Mouse (Mus musculus) gonadal fat pad, adult 2 months (tissue): ENCODE measurements around the gene Gm45785. TPM values are rescaled to one million over a fixed set of nuclear protein-coding genes. Genes with fewer than 3 reads are reported as not detected.
"Not testable (repeated sequence)": the region's sequence is repeated elsewhere in the genome, so short reads cannot be mapped to it uniquely, and the experiment has no call there.

Experiments
- DNase-seq: peaks from one replicate; pipeline ENCODE4 v3.0.0-alpha.2; 2012; ENCODE audit warnings: low read depth
- polyA plus RNA-seq: library from polyadenylated mRNA; depleted of rRNA; stranded (reverse); fragments of >200 nt; gene quantifications from 2 replicates; pipeline ENCODE4 v1.2.3, GENCODE M21; 2012; rRNA removed

Gene Gm45785
- polyA plus RNA-seq: not detected in 2 replicates

DNA sequence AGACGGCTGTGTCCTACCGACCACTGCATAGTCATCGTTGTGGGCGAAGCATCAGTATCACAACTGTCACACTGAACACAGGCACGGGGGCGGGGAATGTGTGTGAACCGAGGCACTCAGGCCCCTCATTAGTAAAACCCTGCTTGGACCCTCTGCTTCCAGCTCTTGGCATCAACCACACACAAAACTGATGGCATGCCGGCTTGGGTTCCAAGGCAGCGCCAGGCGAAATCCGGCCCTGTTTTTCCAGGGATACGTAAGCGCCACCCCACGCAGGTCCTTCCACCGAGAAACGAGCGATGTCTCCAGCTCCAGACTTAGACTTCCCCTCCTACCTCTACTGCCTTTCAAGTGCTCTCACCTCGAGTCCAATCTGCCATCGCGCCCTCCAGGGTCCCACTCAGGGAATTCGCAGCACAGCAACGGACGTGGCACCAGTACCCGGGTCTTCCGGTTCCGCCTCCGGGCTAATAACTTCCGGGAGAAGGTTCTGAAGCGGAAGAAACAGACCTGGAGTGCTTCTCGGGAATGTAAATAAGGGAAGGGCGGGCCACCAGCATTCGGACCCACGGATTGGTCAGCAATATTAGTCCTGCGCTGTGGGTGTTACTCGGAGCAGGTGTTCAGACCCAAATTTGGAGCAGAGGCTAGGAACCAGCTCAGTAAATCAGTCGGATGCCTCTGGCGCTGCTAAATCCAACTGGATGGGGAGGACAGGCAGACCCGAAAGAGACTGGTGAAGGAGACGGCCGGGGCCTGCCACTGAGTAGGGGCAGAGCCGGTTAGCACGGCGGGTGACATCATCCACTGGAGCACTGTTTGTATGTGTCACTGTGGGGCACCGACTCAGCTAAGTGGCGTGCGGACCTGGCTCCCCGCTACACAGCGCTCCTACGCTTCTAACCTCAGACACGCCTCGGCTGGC is at the start of gene Gm45785:
Gm45785 (minus strand) TSS at position 472 of the 925 bp plus-strand sequence.
- DNase-seq: peak; percentile 83

DNA sequence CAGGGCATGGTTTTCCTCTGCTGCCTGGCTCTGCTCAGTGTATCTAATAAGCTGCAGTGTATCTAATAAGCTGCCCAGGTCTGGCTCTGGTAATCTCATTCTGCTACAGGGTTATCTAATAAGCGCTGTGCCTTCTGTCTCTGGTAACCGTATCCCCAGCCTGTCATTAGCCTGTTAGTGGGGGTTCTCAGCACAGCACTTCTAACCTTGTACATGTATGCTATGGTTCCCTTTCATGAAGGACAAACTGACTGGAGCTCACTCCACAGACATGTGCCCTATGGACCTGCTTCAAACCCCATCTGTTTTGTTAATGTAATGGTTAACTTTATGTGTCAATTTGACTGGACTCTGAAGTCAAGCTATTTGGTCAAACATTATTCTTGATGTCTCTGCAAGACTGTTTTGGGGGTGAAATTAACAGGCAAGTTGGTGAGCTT is 49.5 kb upstream of the Gm45785 start:
- DNase-seq: no peak

DNA sequence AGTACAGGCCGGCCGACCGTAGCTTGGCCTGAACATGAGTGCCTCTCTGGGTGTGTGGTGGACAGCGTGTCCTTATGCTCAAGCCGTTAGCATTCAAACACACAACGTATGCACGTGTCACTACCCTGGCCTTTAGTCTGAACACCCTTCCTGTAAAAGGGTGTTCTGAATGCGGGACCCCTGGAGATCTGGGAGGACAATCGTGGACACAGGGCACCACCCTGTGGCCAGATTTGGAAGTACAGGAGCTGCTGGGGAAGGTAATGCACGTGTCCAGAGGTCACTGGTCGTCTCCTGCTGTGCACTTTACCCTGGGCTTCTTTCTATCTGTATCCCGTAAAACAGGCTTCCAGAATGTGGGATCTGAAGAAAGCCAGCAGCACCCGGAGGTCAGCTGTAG is 47.1 kb upstream of the Gm45785 start:
- no peak for DNase-seq

DNA sequence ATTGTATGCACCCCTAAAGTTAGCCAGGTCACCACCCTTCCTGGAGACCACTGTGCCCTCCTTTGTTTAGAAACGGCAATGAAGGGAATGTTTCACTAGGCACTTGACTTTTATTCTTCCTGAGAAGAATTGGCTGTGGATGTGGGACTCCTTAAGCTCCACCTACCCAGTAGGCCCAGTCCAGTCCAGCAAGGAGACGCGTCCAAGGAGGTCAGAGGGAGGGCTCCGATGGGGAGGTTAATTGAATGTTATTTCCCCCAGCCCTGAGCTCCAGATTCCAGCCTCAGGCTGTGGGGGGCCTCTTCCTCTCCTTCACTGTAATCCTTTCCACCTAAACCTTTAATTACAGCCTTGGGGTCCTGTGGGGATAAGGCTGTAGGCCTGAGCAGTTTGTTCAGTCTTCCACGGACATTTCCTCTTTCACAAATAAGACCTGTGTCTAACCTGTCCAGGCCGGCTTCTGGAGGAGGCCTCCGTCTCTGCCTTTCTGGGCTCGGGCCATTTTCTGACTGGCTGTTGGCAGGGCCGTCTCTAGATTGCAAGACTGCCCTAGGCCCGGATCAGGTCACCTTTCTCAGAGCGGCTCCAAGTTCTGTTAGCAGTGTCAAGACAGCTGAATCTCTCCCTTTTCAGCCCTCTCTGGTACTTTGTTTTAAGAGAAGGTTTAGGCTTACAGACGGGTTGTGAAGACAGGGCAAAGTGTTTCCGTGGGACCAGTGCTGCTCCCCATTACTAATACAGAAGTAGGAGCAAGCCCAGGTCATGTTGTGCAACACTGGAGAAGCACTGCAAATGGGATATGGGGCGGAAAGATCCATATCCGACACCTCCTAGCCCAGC is 46.1 kb upstream of the Gm45785 start:
- DNase-seq: no peak

DNA sequence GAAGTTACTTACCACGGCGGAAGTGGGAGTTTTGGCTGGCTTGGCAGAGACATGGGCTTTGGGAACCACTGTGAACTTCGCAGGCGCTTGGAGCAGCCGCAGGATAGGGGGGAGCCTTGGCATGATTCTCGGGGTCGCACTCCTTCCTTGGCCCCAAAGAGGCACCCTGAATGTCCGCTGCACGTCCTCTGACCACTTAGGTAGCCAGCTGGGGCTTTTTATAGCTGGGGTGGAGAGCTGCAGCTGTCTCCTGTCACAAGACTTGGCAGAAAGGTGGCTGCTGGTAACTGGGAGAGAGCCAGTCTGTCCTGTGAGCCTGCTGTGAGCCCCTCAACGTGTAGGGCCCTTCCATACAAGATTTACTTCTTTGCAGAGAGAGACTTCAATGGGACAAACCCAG is 44.1 kb upstream of the Gm45785 start, which contains the start of gene Cox8b:
Cox8b (minus strand) TSS at position 227 of the 400 bp plus-strand sequence.
- no peak for DNase-seq

DNA sequence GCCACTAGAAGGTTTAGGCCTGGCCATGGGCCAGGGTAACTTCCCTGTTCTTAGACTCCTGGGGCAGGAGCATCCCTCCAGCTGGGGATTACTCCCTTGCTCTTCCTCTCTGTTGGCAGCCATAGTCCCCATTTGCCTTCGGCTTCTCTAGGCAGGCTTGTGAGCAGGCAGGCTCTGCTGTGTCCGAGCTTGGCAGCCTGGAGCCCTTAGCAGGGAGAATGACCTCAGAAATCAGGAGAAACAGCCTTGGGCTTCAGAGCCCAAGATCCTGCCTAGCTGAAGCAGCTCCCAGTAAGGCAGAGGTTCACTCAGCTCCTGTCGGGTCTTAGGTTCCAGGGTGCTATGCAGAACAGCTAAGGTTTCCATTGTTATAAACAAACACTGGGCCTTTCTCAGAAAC is 43.0 kb upstream of the Gm45785 start:
- no peak for DNase-seq

DNA sequence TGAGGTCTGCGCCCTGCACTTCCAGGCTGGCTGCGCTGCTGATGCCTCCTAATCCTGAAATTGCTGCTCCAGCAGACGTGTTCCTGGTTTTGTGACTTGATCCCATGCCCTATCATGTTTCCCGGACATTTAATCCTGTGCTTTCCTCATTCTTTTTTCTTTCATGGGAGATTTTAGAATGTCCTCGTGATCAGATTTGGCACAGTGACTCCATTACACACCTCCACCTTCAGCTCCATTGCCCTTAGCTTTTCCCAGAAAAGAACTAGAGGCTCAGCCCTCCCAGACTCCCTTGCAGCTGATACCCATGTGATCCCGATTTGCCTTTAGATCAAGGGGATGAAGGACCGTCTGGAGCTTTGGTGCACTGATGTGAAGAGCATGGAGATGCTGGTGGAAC is 41.7 kb upstream of the Gm45785 start:
- DNase-seq: no peak

DNA sequence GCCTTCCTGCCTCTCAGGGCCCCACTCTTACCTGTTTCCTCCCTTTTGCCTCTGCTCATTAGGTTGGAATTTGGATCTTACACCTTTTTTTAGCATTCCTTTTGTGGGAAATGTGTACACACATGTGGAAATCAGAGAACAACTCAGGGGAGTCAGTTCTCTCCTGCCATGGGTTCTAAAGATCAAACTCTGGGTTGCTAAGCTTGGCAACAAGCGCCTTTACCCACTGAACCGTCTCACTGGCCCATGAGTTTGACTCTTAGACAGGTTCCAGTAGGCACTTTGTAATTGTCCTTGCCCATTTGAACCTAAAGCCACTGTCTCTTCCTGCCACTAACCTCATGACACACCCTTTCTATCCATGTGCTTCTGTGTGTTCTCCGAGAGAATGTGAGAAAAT is 38.5 kb upstream of the Gm45785 start:
- no peak for DNase-seq

DNA sequence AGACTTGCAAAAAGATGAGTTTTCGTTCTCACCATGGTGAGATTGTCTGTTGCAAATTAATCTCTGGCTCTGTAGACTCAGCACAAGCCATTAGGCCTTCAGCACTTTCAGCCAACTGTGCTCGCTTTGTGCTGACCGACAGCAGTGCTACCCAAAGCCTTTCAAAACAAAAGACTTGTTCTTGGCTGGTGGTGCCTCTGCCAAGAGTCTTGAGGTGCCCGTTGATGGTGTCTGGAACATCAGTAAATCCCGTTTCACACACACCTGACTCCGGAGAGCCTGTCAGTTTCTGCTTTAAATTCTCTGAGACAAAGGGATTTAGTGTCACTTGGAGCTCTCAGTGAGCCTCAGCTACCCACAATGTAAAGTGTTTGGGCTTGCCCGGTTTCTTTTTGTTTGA is 37.9 kb upstream of the Gm45785 start:
- no peak for DNase-seq

DNA sequence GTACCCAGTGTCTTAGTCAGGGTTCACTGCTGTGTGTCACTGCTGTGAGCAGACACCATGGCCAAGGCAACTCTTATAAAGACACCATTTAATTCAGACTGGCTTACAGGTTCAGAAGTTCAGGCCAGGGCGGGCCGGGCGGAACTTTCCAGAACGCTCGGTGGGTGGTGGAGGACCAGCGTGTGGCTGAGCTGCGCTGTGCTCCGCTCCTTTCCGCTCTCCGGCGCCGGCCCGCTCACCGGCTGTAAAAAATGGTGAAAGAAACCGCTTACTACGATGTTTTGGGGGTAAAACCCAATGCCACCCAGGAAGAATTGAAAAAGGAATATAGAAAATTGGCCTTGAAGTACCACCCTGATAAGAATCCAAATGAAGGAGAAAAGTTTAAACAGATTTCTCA is 34.5 kb upstream of the Gm45785 start:
- not testable (repeated sequence) for DNase-seq

DNA sequence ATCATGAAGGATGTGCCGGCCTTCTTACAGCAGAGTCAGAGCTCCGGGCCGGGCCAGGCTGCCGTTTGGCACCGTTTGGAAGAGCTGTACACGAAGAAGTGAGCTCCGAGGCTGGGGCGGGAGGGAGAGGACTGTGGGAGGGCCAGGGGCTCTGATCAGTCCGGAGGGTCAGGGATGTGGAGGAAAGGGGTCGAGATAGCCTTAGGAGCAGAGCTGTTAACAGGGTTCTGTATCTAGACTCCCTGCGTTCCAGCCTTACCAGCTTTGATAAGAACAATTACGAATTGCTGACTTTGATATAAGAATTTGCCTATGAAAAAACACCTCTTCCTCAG is 26.3 kb upstream of the Gm45785 start:
- no peak for DNase-seq

DNA sequence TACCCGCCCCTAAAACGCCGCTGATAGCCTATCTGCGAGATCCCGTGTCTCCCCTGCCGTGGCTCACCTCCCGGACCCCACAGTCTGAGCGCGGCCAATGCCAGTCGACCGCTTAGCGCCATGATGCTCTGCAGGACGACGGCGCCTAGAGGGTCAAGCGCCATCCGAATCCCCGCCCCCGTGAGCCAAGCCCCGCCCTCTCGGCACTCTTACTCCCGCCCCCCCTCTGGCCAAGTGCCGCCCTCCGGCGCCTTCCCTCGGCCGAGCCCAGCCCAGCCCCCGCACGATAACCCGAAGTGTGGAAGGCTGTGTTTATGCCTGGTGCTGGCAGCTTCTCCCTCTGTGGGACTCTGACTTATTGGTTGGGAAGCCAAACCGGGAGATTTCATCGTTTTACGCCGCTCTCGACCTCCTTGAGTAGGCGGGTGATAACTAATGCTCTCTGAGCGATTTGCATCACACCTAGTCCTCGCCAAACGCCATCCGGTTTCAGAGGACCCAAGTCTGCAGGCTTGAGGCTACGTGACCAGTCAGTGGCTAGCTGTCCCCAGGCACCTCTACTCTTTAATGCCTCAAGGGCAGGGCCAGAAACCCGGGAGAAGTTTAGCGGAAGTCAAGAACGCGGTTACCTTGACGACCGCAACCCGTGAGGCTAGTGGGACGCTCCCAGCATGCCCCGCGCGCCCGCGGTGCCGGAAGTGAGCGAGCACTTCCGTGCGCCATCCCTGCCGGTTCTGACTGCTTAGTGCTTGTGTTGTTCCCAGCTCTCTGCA is 25.8 kb upstream of the Gm45785 start, which contains the start of the genes Psmd13 and Sirt3:
Psmd13 (plus strand) TSS at position 273 of the 773 bp plus-strand sequence.
Sirt3 (minus strand) TSS at position 614 of the 773 bp plus-strand sequence.
- peak; percentile 51 for DNase-seq

DNA sequence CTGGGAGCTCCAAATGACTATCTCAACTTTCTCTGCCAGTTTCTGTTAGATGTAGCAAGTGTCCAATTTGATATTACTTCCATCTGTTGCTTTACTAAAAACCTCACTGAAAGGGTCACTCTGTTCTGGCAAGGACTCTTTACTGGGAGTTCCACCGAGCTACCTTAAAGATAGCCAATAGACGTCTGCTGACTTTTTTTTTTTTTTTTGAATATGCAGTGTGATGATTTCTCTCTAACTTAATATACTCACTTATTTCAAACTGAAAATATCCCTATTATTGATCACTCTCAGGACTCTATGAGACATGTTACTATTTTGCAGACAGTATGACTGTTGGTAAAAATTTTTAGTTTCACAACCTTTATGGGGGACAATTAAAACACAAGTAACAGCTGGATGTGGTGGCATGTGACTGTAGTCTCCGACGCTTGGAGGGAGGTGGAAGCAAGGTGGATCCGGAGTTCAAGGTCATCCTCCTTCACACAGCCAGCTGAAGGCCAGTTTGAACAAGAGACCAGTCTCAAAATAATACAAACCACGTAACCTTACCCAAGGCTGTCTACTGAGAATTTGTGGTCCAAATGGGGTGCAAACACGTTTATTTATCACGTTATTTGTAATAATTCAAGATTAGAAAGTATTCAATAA is 24.9 kb upstream of the Gm45785 start:
- DNase-seq: no peak

DNA sequence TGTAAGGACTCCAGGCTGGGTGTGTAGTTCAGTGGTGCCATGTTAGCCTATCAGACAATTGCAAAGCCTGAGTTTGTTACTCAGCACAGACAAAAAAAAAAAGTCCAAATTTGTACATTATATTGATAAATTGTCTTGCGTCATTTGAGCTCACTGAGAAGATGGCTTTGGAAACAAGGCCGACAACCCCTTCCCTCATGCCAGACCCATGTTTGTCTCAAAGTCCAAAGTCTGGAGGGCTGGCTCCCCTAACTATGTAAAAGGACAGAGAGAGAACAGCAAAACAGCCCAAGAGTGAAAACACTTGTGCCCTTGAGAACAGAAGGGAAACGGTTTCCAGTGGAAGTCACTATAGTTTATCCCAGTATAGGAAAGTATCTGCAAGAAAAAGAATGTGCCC is 24.3 kb upstream of the Gm45785 start:
- no peak for DNase-seq

DNA sequence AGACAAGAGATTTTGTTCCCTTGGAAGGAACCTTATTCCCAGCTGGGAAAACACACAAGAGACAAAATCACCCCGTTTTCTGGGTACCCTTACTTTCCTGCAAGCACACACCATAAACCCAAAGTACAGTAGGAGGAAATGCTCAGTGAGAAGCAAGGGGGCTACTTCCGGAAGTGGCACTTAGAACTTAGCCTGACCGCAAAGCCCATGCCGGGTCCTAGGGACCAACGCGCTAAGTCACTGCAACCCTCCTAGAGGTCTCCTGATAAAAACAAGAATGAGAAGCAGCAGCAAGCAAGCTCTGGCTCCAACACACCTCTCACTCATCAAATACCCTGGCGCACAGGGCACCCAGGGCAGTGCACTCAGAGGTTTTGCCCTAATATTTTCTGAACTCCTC is 23.2 kb upstream of the Gm45785 start:
- DNase-seq: no peak

DNA sequence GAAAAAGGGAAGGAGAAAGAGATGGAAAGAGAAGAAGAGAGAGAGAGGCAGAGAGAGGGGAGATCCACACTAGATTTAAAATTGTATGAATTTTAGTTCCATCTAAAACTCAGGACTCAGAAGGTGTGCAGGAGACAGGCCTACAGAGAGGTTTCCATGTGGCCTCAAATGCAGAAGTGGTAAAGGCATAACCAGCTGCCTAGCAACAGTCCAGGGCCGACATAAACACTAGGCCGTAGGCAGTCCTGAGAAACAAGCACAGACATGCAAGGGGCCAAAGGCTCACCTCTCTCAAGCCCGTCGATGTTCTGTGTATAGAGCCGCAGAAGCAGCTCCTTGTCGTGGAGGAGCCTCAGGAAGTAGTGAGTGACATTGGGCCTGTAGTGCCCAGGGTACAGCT is 21.2 kb upstream of the Gm45785 start:
- no peak for DNase-seq

DNA sequence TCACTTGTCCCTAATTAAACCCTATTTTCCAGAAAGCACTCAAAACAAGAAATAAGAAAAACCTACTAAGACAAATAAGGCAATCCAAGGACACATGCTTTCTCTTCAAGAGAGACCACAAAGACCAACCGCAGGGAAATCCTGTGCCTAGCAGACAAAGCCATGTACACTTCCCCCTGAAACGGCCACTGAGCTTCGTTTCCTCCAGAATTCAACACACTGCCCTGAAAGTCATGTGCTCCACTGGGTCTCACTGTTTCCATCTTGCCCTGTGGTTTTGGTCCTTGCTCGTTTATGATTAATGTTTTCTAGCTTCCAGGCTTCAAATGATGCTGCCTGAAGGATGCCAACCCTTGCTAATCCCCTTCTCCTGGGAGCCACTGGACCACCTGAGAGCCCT is 18.1 kb upstream of the Gm45785 start:
- no peak for DNase-seq

DNA sequence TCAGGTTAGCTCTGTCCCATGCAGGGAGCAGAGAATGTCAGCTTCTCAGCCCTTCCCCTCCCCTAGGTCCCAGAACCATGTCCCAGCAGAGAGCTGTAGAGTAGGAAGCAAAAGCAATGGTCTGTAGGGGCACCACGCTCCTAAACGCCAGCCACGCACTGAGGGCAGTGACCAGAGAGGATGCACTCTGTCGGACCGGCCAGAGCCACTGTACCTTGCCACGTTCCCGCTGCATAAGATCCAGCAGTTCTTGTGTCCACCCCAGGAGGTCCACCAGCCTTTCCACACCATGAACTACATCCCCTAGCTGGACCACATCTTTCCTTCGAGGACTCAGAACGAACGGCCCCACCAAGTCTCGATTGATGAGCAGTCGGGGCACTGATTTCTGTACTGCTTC is 8.6 kb upstream of the Gm45785 start:
- no peak for DNase-seq

DNA sequence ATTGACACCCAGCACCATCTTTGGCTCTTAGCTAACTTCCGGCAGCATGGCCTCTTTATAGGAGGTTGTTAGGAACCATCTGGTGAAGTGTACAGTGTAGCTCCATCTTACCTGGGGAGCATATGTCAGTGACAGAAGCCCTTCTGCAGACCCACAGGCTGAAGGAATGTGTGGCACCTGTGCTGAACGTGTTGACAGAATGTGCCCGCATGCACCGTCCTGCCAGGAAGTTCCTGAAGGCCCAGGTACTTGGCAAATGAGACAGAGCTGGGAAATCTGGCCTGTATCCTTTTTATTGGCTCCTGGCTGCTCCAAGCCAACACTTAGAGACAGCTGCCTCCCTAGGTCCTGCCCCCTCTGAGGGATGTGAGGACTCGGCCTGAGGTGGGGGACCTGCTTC is 4.6 kb upstream of the Gm45785 start:
- no peak for DNase-seq

DNA sequence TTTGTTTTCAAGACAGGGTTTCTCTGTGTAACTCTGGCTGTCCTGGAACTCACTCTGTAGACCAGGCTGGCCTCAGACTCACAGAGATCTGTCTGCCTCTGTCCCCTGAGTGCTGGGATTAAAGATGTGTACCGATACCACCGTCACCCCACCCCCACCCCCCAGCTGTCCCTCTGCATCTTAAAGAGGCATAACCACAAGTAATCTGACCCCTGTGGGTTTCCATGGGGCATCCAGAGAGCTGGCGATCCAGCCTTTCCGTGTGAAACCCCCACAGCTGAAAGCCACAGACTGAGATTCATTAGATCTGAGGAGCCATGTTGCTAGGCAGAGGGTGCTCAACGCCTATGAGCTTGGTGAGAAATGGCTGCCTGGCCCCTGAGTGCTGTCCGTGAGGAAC is 3.9 kb upstream of the Gm45785 start:
- DNase-seq: no peak

DNA sequence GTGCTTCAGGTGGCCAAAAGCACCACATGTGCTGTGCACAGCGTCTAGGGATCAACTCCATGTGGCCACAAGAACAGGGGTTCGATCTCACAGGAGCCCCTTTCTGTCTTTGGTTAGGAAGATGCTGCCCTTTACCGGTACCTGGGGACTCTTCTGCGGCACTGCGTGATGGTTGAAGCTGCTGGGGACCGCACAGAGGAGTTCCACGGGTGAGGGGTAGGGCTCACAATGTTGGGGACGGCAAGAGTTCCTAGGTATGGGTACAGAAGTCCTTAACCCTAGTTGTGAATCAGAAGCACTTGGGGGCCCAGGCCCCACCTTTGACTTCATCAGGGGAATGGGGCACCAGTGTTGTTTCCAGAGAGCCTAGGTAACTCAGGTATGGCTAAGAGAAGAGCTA is 2.6 kb upstream of the Gm45785 start:
- DNase-seq: no peak
